Mouse (Mus musculus): ENCODE results near the gene Ablim1.

DNA sequence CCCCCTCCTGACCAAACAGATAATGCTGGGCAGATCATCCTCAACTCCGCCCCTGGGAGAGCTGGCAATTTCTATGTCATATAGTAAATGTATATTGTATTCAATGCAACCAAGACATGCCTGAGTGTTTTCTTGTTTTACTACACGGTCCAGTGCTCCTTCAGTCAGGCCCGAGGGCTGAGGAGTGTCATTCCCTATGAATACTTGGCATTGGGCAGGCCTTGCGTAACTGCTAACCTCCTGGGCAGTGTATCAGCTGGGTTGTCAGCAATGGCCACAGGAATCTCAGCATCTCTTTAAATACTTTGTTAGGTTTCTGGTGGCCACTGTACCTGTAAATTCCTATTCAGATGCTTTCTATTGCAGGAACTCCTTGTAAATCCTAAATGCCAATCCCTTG is 320.1 kb downstream of the Ablim1 start:
- TF ChIP-seq CTCF (IDR thresholded peaks at IDR 0.05; ENCODE audit: control insufficient read depth, insufficient read depth, insufficient read length), result no peak
- no peak for TF ChIP-seq USF1 (IDR thresholded peaks at IDR 0.05; ENCODE audit: low read depth)
- TF ChIP-seq FOSL1 (IDR thresholded peaks at IDR 0.05; ENCODE audit: insufficient read depth, low read length, poor library complexity, severe bottlenecking), result no peak
- TF ChIP-seq MAX (IDR thresholded peaks at IDR 0.05), result no peak
- no peak for TF ChIP-seq MYOG (IDR thresholded peaks at IDR 0.05; ENCODE audit: control insufficient read depth, extremely low read depth, insufficient read length)
- no peak for TF ChIP-seq MYOD1 (IDR thresholded peaks at IDR 0.05; ENCODE audit: control insufficient read depth, insufficient read length, low read depth)

Data from C2C12 (cell line).